Mouse (Mus musculus) CD4-positive, CD25-positive, alpha-beta regulatory T cell, adult 4 months (primary cell): ENCODE measurements around the gene Asap3. TPM values are rescaled to one million over a fixed set of nuclear protein-coding genes. Genes with fewer than 3 reads are reported as not detected.
A peak's percentile ranks its signal among the peaks of the same experiment; 100 is the strongest.

Experiments used
- ATAC-seq: one replicate; pipeline ENCODE4 v1.8.0; 2017
- polyA plus RNA-seq, 2 experiments: library from polyadenylated mRNA; unstranded; fragments of 100-300 nt; shearing (Covaris generic); gene quantifications; one replicate each; pipeline ENCODE4 v1.2.1; 2017

The Asap3 gene
- polyA plus RNA-seq, 2 experiments from 2014 or later = not detected

DNA sequence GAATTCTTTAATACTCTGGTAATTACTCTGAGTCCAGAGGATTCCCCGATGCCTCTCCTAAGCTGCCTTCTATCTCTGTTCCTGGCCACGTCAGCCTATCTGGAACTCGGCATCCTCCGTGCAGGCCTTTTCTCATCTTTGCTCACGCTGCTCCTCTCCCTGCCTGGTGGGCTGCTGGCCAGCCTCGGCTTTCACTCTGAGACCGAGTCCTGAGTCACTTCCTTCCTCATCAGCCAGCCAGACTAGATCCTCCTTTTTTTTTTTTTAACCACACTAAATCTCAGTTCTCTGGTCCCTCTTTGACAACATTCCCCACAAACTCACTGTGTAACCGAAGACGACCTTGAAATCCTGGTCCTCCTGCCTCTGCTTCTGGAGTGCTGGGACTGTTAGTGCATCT lies 20.8 kb upstream of the Asap3 start:
- no peak for ATAC-seq

DNA sequence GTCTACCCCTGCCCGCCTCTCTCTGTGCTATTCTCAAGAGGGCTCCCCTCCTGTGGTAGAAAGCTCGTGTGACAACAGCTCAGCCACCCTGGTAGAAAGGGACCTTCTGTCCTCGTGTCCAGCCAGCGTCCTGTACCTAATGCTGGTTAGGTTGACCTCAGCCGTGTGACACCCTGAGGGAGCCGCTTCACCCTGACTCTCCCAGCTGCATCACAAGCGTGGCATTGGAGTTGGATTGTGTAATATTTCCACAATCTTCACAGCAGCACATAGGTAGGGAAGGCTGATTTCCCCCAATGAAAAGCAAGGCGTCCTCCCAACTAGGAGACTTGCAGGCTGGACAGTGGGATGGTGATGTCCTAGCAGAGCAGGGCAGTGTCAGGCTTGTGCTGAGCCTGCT lies 19.9 kb upstream of the Asap3 start:
- ATAC-seq = no peak

DNA sequence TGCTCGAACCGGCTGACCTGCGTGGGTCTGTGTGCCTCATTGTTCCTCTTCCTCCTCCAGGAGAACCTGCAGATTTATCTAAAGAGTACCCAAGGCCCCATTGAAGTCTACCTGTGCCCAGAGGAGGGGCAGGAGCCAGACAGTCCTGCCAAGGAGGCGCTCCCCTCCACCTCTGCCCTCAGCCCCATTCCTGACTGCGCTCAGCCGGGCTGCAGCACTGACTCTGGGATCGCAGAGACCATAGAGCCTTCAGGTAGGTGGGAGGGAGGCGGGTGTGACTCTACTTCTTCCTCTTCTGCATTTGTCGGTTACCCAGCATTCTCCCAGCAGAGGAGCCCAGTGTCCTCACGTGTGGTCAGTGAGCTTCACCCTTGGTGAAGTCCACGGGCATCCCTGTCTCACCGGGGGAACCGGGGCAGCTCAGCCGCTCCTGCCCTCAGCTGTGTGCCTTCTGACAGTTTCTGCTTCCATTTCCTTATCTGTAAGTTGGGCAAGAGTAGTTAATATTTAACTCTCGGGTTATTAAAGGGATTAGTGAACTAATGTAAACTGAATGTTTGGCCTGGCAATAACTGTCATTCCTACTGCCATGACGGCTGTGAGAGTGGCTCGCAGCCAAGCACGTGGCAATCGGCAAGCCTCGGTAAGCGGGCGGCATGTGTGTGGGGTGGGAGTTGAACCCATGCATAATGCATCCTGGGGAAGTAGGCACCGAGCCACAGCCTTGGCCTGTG lies 19.3 kb upstream of the Asap3 start:
- ATAC-seq = no peak

DNA sequence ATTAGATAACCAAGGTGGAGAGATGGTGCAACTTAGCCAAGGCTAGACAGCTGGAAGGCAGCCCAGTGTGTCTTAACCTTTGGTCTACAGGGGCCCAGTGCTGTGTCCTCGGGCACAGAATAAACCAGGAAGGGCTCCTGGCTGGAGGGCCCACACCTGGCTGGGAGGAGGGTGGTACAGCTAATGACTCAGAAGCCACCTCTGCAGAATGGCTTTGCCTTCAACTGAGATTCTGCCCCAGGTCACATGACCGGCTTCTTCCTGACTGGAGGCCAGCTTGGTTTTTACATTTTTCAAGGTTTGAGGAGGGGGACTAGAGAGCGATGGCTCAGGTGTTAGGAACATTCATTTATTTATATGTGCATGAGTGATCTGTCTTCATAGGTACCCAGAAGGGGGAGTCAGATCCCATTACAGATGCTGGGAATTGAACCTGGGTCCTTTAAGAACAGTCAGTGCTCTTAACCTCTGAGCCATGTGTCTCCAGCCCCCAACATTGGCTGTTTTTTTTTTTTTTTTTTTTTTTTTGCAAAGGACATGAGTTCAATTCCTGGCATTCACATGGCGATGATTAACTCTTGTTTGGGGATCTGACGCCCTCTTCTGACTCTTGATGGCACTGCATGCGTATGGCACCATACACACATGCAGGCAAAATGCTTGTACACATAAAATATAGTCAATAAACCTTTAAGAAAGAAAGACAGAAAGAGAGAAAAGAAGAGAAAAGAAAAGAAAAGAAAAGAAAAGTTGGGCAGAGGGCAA lies 17.0 kb upstream of the Asap3 start:
- ATAC-seq = peak; percentile 16

DNA sequence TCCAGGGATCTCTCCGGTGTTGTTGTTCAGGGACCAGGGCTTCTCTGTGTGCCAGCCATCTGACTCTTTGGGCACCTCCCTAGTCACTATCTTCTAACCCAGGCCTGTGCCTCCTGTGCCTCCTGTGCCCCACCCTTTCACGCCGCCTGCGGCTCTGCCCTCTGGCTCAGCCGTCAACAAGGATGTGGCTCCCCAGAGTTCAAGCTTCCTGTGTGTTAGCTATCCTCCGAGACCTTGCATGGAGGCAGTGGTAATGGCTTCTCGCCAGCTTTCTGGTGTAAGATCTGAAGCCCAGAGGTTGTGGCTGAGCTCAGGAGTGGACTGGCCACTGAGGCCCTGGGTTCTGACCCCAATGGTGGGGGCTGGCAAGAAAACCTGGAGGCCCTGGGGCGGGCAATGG lies 16.3 kb upstream of the Asap3 start:
- ATAC-seq = peak; percentile 99

DNA sequence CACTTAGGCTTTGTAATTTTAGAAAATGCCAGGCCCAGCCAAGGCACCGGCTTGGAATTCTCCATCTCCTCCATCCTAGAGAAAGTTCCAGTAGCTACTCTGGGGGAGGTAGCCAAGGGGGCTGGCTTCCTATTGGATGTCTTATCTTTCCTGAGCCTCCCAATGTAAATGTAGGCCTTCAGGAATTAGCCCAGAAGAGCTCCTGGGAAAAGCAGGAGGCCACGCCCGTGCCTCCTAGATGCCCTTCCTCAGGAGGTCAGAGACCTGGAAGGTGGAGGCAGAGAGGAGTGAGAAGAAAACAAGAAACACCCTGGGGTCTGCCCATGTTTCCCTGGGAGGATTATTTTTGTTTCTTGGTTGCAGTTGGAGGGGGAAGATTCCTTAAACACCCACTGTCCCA lies 12.6 kb upstream of the Asap3 start:
- ATAC-seq = no peak

DNA sequence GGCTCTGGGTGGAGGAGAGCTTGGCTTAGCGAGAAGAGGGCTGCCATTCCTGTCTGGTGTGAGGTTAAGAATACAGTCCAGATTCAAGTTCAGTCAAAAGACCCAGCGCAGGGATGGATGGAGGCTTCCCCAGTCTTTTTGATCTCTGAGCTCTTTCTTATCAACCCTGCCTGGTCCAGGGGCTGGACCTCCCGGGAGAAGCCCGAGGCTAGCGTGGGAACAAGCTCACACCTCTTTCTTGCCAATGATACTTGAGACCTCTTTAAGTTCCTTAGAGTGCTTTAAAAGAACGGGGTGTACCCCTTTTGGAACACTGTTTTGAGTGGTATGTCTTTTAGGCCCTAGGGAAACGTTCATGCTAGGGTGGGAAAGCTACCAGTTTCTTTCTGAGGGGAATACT lies 11.1 kb upstream of the Asap3 start:
- ATAC-seq = no peak

DNA sequence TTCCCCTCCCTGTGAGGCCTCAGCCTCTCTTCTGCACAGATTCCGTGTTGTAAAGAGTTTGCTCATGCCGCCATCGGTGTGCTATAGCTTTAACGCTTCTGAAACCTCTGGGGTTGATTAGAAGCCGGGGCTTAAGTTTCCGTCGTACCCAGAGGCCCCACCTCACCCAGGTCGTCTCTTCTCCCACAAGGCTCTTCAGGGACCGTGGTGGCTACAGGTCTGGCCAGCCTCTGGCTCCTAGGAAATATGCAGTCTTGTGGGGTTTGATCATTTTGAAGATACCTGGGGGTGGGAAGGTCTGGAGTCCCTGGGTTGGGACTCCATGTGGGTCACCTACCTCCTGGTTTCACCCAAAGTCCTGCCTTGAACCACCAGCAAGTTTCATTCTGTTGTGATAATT lies 10.5 kb upstream of the Asap3 start:
- ATAC-seq = no peak

DNA sequence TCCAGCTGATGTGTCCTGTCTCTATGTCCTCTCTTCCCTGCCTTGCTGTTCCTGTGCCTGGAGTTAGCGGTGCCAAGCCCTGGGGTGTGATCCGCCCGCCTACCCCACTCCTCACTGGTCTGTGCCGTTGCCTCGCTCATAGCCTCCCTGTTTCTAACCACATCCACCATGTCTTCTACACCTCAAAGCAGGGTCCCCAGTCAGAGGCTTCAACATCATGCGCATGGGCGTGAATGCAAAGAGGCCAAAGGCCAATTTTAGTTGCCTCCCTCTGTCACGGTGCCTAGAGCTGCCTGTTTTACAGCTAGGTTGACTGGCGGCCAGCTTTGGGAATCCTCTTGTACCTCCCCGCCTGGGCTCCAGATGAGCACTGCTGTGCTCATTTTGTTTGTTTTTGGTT lies 10.0 kb upstream of the Asap3 start:
- ATAC-seq = no peak

DNA sequence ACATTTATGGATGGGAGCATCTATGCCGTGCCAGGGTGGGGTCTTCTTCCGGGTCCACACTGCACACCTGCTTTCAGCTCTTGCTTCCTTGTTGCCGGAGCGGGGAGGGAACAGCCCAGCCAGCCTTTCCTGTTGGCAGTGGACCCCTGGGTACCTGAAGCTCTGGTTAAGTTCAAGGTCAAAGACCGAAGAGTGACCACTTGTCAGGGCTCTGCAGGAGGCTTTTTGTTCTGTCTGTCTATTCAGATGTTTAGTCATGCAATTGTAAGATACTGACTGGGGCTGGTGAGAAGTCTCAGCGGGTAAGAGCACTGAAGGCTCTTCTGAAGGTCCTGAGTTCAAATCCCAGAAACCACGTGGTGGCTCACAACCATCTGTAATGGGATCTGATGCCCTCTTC lies 7.3 kb upstream of the Asap3 start:
- ATAC-seq = no peak

DNA sequence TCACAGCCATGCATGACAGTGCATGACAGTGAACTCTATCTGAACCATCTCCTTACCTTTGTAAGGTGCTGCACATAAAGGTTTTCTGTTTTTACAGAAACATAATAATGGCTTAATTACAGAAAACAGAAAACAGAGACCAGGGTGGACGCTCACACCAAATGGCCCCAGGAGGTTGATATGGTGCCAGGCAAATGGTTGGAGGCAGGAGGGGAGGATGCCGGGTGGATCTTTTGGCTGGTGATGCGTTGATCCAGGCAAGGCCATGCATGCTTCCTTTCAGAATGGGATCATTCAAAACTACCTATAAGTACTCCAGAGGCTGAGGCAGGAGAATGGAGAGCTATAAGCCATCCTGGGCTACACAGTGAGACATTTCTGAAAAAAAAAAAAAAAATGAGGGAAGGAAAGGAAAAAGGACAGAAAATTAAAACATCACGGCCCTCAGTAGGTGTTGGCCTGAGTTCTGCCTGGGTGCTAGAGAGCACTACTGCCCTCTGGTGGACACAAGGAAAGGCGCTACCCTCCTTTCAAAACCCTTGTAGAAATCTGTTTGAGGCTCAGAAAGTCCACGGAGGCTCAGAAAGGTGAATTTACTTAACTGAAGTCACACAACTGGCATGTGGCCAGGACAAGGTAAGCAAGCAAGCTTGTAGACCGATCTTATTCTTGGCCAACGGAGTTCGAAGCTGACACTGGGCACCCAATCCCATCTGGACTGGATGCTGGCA lies 6.4 kb upstream of the Asap3 start:
- peak; percentile 64 for ATAC-seq

DNA sequence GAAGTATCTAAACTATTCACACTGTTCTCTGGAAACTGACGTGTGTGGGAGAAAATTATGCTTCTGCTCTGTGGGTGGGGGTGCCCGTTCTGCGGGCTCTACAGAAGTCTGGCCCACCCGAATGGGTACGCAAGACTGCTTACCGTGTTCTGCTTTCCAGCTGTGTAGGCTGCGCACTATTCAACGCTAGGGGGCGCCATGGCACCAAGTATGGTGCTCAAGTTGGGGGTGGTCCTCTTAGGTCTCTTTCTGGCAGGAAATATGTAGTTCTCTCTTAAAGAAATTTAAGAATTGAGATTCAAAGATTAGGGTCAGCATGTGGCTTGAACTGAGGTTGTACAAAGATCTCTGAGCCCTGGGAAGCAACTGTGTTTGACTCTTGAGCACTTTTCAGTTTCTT lies 3.7 kb upstream of the Asap3 start:
- ATAC-seq = peak; percentile 42

DNA sequence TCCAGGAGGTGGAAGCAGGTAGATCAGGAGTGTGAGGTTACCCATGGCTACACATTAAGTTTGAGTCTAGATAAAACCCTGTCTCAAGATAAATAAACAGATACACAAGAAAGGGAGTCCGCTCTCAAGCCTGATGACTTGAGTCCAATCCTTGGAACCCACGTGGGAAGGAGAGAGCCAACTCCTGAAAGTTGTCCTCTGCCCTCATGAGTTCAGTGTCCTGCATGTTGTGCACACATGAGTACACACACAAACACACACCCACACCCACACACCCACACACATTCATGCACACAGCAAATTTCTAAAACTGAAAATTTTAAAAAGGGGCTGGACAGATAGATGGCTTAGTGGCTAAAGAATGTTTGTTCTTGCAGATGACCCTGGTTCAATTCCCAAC lies 1.4 kb upstream of the Asap3 start:
- ATAC-seq = no peak

DNA sequence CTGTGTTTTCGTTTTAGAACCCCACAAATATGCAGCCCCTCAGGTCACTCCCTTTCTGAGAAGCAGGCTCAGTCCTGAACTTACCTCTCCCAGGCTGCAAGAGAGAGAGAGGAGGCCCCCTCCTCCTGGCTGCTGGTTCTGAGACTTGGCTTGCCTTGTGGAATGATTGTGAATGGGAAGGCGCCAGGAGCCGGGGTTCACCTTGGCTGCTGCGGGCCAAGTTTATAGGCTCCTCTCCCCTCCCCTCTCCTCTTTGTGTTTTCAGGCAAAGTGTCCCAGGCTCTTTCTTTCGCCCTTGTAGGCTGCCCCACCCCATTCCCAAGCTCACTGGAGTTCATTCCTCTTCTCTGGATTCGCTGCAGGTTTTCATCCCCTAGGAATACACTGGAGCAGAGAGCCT lies 778 bp downstream of the Asap3 start:
- ATAC-seq = no peak

DNA sequence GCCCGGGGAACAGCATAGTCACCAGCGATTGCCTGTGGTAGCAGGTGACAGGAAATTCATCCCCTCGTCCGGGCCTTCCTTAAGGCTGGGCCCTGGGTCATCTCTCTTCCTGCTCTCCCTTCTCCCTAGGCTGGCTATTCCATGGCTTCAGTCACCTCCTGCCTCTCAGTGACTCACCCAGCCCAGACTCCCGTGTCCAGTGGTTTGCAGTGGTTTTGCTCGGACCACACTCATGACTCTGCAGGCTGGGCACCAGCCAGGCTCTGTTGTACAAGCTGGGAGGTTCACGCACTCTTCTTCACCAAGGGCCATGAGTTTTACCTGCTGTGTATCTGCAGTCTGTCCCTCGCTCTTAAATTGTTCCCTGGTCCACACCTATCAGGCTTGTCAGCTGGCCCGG lies 4.8 kb downstream of the Asap3 start:
- ATAC-seq = no peak

DNA sequence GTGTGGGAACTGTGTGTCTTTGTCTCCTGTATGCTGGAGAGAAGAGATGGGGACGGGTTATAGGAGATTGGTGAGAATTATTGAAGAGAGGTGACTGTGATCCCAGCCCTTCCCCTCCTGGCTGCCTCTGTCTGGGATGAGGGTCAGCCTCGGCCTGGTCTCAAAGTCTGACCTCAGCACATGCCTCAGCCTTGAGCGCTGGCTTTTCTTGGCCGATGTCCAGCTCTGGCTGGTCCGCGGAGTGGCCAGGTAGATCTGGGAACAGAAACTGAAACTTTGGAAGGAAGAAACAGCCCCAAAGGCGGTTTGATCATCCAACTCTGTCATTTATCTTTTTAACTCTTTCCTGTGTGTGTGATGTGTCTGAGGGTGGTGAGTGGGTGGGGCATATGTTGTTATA lies 7.5 kb downstream of the Asap3 start:
- no peak for ATAC-seq

DNA sequence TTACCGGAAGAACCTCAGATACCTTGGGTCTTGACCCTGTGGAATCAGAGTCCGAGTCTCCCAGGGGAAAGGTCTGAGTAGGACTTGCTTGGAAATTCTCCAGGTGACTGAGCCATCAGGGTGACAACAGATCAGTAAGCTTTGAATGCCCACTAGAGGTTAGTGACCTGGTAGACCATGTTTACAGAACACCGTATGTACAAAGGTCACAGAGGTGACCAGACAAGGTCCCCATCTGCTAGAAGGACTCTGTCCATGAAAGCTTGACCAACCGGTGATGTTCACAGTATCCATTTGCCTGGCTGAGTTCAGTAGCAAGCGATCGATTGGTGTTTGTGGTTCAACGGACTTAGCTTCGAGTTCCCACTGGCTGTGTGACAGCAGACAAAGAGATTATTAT lies 8.7 kb downstream of the Asap3 start:
- no peak for ATAC-seq

DNA sequence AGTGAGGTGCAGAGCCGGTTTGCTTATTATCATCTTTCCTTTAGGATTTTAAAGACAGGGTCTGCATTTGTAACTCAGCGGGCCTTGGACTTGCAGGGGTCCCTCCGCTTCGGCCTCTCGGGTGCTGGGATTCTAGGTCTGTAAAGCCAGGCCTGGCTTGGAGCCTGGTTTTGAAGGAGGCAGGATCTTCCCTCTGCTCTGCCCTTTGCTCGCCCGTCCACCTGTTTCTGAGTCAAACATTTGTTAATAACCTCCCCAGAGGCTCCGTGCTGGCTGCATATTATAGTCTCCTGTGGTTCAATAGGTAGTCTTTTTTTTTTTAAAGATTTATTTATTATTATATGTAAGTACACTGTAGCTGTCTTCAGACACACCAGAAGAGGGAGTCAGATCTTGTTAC lies 9.4 kb downstream of the Asap3 start:
- no peak for ATAC-seq

DNA sequence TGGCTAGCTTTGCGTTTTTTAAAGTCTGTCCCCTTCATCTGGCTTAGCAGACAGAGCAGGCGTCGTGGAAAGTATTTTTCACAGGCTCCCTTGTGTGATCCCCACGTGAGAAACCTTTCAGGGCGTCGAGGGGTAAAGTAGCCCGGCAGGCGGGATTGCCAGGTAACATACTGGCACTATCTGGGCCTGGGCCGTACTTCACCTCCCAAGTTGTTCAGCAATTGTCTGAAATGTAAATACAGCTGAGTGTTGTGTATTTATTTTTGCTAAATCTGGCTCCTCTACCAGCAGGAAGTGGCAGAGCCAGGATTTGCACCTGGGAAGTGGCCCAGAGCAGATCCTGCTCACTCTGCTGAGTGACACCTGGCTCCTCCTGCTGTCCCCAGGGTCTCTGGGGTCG lies 10.9 kb downstream of the Asap3 start:
- ATAC-seq = no peak

DNA sequence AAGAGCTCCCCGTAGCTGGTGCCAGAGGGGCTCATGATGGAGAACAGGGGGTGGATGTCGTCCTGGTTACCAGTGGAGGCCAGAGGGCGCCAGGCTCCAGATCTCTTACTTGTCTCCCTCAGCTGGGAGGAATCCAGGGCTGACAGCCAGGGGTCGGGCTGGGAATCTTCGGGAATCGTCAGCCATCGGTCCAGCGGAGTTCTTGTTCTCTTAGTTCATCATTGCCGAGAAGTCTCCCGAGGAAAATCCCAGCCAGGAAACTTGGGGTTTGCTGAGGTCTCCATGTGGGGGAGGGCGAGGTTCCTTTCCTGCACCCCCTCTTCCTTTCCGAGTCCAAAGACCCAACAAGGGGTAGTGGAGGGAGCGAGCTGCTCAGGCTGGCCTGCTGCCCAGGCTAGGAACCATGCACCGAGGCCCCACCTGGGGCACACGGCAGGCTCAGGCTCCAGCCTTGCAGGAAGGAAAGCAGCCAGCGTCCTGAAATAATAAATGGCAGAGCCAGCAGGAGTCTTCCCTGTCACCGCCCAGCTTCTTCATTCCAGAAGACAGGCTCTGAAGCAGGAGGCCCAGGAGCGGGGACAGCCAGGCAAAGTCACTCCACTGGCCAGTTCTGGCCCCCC lies 12.5 kb downstream of the Asap3 start:
- no peak for ATAC-seq

DNA sequence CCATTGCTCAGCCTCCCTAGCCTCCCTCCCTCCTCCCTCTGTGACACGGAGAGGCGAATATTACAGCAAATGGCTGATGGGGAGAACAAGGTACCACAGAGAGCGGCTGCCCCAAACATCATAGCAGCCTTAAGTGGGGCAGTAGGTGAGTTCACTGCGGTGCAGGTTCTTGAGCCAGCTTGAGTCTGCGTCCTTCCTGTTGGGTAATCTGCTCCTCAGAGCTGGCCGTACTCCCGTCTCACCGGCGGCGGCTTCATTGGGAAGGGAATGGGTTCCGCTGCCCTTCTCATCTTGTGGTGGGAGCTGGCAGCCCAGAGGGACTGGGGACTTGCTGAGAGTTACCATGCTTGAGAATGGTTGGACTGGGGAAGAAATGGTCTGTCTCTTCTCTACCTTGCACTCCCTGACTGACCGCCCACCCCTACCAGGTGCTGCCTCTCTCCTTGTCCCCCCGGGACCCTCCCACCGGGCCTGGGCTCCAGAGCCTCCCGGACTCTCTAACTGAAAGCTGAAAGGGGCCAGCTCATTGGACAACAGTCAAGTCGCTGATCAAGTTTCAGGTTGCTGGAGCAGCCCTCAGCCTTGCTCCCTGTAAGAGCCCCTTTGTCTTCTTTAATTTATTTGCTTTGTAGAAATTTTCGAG lies 14.1 kb downstream of the Asap3 start:
- ATAC-seq = no peak

DNA sequence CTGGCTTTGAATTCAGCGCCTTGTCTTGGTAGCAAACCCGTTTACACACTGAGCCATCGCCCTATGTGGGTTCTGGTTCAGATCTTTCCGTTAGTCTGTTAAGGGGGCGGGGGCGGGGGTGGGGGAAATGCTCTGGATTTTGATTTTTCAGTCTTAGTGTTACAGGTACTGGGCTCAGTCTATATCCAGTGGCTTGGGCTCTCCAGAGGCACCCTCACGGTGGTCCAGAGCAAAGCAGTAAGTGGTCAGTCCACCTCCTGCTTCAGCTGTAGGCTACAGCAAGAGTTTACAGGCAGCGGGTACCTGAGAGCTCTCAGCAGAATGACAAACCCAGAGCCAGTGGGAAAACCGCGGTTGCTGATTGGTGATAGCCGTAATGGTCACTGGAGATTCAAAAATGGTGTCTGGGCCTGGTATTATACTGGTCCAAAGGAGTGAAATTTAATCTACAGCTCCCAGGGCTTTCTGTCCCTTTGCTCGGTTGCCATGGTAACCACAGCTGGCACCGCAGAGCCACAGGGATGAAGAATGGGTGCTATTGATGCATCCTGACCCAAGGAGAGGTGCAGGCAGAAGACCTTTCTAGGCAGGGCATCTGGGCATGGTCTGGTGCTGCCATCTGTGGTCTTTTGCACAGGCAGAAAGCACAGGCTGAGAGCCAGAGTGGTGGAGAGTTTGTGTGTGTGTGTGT lies 17.5 kb downstream of the Asap3 start:
- no peak for ATAC-seq
